Mouse (Mus musculus): ENCODE results near the gene Hlcs. TPM values are rescaled to one million over a fixed set of nuclear protein-coding genes. Genes with fewer than 3 reads are reported as not detected.
A peak's percentile ranks its signal among the peaks of the same experiment; 100 is the strongest.

Gene Hlcs
- total RNA-seq, 2 experiments from 2014 or later, result 6.7 to 6.9 TPM

DNA sequence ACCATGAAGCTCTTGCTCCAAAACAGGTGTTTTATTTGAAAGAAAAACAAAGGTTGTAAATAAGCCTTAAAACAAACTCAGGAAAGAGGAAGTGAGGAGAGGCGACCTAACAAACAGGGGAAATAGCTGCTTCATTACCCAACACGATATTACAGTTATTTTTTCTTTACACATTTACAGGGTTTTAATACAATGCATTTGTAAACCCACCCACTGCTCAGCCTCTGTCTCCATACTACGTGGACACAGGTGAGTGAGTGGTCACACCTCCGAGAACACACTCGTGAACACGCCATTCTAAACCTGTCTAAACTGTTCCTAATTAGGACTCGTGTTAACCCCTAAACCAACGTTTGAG, 90.0 kb downstream of the Hlcs start:
- ATAC-seq (replicated peaks; ENCODE audit: poor library complexity, severe bottlenecking), result peak; percentile 68

DNA sequence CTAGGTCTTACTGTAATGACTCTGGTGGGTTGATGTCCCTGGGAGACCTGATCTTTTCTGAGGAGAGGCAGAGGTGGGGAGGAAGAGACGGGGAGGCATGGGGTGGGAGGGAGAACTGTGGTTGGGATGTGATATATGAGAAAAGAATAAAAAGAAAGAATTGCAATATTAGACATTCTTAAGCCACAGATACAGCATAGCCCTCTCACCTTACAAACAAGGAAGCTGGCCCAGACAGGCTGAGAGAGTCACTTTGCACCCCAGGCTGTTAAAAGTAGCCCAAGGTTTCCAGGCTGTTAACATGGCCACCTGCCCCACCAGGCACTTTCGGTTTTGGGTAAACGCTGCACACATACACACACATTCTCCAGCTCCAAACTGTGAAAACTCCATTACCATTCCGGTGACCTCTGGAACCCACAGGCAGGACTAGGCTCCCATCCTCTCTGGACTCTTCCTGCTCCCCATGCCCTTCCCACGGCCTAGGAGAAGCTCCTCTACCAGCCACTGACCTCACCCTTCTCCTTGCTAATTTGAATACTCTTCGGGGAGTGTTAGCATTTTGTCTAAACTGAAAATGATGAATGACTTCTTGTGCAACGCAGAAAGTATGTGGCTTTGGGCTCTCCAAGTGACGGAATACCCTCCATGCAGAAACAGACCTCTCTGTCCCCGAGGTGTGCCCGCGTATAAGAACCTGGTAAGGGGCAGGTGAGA, 90.6 kb downstream of the Hlcs start:
- ATAC-seq (replicated peaks; ENCODE audit: poor library complexity, severe bottlenecking), result peak; percentile 88

GRCm38 (mm10) chr16:94210689-94211357, 102.5 kb downstream of the Hlcs start:
- ATAC-seq (replicated peaks; ENCODE audit: poor library complexity, severe bottlenecking), result no peak

- no peak for ATAC-seq (replicated peaks; ENCODE audit: poor library complexity, severe bottlenecking)
Observed at GRCm38 (mm10) chr16:94209626-94210025, 103.7 kb downstream of the Hlcs start.

DNA sequence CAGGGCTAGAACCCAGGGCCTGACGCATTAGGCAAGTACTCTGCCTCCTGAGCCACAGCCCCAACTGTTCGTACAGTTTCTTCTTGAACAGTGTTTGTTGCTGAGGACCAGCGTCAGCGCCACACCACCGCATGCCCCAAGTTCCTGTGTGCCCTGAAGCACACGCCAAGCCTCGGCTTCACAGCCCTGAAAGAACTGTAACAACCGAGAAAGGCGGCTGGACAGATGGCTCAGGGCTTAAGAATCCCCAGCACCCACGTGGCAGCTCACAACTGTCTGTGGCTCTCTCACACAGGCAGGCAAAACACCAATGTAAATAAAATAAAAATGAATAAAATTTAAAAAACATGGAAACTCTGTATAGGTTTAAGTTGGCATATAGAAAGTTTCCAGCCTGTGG, 104.5 kb downstream of the Hlcs start:
- ATAC-seq (replicated peaks; ENCODE audit: poor library complexity, severe bottlenecking), result no peak

DNA sequence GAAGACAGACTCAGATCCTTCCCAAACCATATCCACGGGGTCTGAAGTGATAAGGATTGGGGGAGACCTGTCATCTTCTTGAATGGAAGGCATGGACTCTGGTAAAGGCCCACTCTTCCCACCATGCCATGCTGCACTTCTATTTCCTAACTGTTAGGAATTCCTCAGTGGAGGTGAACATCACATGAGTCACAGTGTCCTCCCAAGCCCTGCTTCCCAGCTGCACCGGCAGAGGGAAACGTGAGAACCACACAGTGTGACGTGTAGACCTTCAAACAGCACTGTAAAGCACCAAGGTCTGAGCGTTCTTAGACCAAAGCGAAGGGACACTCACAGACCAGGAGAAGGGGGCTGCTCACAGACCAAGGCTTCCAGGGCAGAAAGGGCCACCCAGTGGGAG, 105.2 kb downstream of the Hlcs start:
- no peak for ATAC-seq (replicated peaks; ENCODE audit: poor library complexity, severe bottlenecking)

- ATAC-seq (replicated peaks; ENCODE audit: poor library complexity, severe bottlenecking), result peak; percentile 74
Observed at GRCm38 (mm10) chr16:94205528-94206484, 107.6 kb downstream of the Hlcs start.

- ATAC-seq (replicated peaks; ENCODE audit: poor library complexity, severe bottlenecking), result no peak
Observed at GRCm38 (mm10) chr16:94201387-94201786, 112.0 kb downstream of the Hlcs start.

DNA sequence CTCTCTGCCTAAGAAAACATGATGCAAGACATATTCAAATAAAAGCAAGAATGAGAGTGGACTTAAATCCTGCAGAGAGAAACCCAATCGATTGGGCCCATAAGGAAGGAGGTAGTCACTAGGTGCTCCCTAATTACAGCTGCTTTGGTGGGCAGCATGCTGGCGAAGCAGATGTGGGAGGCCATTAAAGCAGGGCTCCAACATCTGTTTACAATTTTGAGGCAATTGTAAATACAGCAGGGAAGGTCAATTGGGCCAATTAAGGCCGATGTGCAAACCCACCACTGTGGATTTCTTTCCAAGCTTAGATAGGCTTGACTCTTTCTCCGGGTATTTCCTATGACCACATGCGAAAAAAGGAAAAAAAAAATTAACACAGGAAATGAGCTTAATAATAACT, 117.5 kb downstream of the Hlcs start:
- ATAC-seq (replicated peaks; ENCODE audit: poor library complexity, severe bottlenecking), result no peak

DNA sequence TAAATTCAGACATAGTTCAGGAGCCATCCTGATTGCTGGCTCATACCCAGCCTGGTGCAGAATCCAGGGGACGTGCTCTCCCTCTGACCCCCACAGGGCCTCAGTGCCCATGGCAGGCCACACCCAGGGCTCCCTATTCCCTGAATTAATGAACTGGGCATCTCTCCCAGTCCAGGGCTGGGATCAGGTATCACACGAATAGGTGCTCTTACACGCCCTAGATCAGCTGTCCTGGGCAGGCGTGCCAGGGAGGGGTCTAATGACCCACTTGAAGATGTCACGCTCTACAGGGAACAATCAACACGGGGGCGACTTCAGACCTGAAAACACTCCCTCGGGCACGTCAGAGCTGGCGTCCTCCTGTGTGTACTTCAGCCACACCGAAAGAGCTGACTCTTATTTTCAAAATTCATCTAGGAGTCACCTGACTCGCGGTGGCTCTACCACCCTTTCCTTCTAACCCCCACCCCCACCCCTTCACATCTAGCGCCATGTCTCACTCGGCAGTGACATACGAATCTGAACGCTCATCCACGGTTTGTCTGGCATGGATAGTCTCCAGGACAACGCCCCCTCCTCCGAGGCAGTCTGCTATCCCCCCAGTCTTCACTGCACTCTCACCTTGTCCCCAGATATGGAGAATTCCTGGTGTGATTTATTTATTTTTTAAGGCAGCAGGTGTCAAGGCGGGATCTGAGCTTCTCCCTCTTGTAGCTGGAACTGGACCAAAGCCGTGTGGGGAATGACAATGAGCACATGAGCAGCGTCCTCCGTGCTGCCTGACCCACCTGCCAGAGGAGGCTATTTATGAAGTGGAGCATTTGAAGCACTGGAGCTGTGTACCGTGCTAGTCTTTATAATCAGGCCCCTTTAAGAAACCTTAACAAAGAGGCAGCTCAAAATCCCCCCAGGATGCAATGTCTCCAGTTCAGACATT, 121.7 kb downstream of the Hlcs start:
- no peak for ATAC-seq (replicated peaks; ENCODE audit: poor library complexity, severe bottlenecking)

- ATAC-seq (replicated peaks; ENCODE audit: poor library complexity, severe bottlenecking), result no peak
Observed at GRCm38 (mm10) chr16:94190256-94190655, 123.1 kb downstream of the Hlcs start.

- ATAC-seq (replicated peaks; ENCODE audit: poor library complexity, severe bottlenecking), result no peak
Observed at GRCm38 (mm10) chr16:94186526-94186925, 126.8 kb downstream of the Hlcs start.

DNA sequence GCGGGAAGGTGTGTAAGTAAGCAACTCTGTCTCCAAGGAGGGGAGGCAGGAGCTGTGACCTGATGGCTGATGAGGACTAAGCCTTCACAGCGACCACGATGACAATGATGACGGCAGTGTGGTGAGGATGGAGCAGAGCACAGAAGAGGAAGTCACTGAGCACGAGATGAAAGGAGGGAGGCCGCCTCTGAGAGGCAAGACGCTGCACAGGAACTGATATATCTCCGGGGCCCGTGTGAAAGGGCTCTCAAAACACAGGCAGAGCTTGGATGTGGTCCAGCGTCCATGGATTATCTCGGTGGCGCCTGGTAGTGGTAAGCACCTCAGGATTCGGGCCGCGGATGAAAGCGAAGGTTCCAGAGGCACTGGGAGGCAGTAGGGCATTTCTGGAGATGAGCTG, 127.9 kb downstream of the Hlcs start:
- peak; percentile 94 for ATAC-seq (replicated peaks; ENCODE audit: poor library complexity, severe bottlenecking)

GRCm38 (mm10) chr16:94180122-94180870, 133.1 kb downstream of the Hlcs start:
- no peak for ATAC-seq (replicated peaks; ENCODE audit: poor library complexity, severe bottlenecking)

DNA sequence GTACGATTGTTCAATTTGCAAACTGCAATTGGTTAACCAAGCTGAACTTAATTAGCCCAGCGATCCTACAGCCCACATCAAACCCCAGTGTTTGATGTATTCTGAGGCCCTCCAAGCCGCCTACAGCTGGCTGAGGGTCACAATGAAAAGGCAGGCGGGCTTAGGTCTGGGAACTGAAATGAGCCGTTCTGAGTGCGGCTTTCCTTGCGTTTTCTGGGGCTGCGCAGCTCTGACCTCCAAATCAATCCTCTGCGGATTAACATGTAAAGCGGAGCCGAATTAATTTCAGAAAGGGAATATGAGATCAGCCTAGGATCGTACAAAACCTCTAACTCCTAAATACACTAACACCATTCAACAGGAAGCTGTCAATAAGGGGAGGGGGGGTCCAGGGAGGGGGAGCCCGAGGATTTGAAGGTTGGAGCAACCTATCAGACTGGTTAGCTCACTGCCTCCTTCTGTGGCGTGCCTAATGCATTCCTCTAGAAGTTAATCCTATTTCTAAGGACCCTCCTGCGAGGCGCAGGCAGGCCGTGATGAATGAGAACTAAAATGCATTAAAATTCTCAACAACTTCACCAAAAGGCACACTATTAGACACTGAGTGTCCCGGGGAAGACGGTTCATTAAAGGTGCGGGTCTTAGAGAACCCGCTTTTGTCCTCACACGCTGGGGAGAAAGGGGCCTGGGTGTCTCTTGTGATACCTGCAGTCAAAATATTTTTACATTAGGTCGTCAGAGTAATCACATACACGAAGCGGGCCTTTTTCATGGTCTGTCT, 133.8 kb downstream of the Hlcs start:
- no peak for ATAC-seq (replicated peaks; ENCODE audit: poor library complexity, severe bottlenecking)

- ATAC-seq (replicated peaks; ENCODE audit: poor library complexity, severe bottlenecking), result no peak
Observed at GRCm38 (mm10) chr16:94178441-94179220, 134.7 kb downstream of the Hlcs start.

DNA sequence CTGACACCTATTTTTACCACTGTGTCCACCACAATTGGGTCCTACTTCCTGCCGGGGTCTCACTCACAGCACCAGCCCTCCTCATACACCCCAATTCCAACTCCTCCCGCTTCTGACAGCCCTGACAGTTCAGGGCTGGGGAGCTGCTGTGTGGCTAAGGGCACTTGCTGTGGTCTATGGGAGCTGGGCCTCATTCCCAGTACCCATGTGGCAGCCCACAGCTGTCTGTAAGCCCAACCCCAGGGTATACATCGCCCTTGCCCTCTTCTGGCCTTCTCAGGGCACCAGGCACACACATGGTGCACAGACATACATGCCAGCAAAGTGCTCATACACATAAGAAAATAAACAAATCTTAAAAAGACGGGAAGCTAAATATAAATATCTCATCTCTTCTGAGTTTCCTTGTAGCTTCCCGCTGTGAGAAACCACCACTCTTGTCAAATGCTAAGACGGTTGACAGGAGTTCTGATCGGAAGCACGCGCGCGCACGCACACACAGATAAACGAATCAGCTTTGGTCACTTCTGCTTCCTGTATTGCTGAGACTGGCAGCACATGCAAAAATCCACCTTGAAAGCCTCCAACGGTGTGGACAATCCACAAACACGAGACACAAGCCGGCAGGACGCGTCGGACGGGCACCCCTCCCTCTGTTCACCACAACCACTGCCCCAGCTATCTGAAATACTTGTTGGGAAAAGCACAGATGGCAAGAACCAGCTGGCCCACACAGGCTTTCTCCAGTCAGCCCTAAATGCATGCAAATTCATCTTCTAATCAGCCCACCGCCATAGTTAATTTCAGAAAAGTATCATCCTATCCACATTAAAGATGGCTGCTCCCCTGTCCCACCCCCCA, 136.1 kb downstream of the Hlcs start:
- peak; percentile 40 for ATAC-seq (replicated peaks; ENCODE audit: poor library complexity, severe bottlenecking)

Data from granulocyte monocyte progenitor cell, adult 5-6 weeks (primary cell).